Mouse (Mus musculus) CD8-positive naive resting alpha-beta T cell, adult 2 months (primary cell): ENCODE data around the gene Camk2d.

Source experiments
- DNase-seq, 2 experiments: peaks; one replicate each; pipeline ENCODE4 v3.0.0; 2022; ENCODE audit warnings: low read depth in 2 of 2, low spot score in 2 of 2

Gene Camk2d

GRCm38 (mm10) chr3:126687150-126687549 lies 91.0 kb downstream of the Camk2d start:
- DNase-seq = no peak

GRCm38 (mm10) chr3:126688516-126688915 lies 92.4 kb downstream of the Camk2d start:
- no peak for DNase-seq

GRCm38 (mm10) chr3:126690627-126691505 lies 94.8 kb downstream of the Camk2d start:
- DNase-seq = no peak

GRCm38 (mm10) chr3:126691565-126691964 lies 95.5 kb downstream of the Camk2d start:
- DNase-seq = no peak

- DNase-seq = no peak
Measured at GRCm38 (mm10) chr3:126692797-126693196, 96.7 kb downstream of the Camk2d start.

GRCm38 (mm10) chr3:126693302-126693701 lies 97.2 kb downstream of the Camk2d start:
- DNase-seq = peak; percentile 4 to 7

GRCm38 (mm10) chr3:126695456-126696293 lies 99.6 kb downstream of the Camk2d start:
- no peak for DNase-seq

GRCm38 (mm10) chr3:126696620-126697019 lies 100.5 kb downstream of the Camk2d start:
- no peak for DNase-seq

GRCm38 (mm10) chr3:126699740-126700139 lies 103.6 kb downstream of the Camk2d start:
- no peak for DNase-seq

- DNase-seq = no peak
Measured at GRCm38 (mm10) chr3:126701067-126701466, 105.0 kb downstream of the Camk2d start.

- no peak for DNase-seq
Measured at GRCm38 (mm10) chr3:126701586-126701985, 105.5 kb downstream of the Camk2d start.

GRCm38 (mm10) chr3:126705490-126705889 lies 109.4 kb downstream of the Camk2d start:
- no peak for DNase-seq

- no peak for DNase-seq
Measured at GRCm38 (mm10) chr3:126714281-126714680, 118.2 kb downstream of the Camk2d start.

GRCm38 (mm10) chr3:126723021-126723449 lies 126.9 kb downstream of the Camk2d start:
- DNase-seq = no peak

GRCm38 (mm10) chr3:126723458-126723857 lies 127.4 kb downstream of the Camk2d start:
- no peak for DNase-seq

GRCm38 (mm10) chr3:126725647-126726046 lies 129.5 kb downstream of the Camk2d start:
- no peak for DNase-seq

- DNase-seq = no peak
Measured at GRCm38 (mm10) chr3:126727387-126727786, 131.3 kb downstream of the Camk2d start.

- no peak for DNase-seq
Measured at GRCm38 (mm10) chr3:126730411-126730810, 134.3 kb downstream of the Camk2d start.

- DNase-seq = no peak
Measured at GRCm38 (mm10) chr3:126732323-126732722, 136.2 kb downstream of the Camk2d start.

GRCm38 (mm10) chr3:126734533-126734932 lies 138.4 kb downstream of the Camk2d start:
- no peak for DNase-seq

GRCm38 (mm10) chr3:126735211-126735610 lies 139.1 kb downstream of the Camk2d start:
- no peak for DNase-seq

GRCm38 (mm10) chr3:126737128-126737527 lies 141.0 kb downstream of the Camk2d start:
- no peak for DNase-seq
